Mouse (Mus musculus): Measurements from ENCODE around the gene Slc6a14.

Slc6a14 gene

DNA sequence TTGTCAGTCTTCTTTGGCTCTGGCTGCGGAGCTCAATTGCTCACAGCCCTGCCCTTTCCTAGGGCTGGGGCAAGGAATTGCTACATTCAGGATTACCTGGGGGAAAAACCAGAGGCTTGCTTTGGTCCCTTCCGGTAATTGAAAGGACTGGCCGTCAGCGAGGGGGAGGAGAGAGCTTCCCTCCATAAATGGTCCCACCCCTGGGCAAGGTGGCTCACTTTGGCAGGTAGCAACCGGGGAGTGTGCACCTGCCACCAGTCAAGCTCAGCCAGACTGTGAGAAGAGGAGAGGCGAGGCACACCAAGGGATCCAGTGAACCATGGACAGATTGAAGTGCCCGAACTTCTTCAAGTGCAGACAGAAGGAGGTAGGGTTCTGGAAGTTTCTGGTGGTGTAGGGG is at the start of gene Slc6a14:
Gene Slc6a14 (plus strand): TSS at position 68 of the 400 bp plus-strand sequence.
- no peak for DNase-seq (ENCODE audit: low read depth, low spot score)

DNA sequence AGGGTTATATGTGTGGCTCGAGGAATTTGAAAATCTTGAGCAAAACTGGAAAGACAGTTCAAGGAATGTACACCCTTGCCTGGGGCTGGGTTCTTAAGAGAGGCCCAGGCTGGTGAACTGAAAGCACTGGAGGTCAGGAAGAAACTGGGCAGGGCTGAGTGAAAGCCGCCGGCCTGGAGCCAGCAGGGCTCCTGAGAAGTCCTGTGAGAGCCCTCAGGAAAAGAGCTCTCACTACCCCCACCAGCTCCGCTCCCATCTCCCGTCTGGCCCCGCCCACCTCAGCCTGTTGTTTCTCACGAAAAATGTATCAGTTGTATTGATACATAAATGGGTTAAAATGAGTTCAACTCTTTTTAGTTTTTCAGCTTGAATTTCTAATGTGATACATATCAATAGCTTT is 43.8 kb upstream of the Slc6a14 start:
- peak; percentile 58 for DNase-seq (ENCODE audit: low read depth, low spot score)

DNA sequence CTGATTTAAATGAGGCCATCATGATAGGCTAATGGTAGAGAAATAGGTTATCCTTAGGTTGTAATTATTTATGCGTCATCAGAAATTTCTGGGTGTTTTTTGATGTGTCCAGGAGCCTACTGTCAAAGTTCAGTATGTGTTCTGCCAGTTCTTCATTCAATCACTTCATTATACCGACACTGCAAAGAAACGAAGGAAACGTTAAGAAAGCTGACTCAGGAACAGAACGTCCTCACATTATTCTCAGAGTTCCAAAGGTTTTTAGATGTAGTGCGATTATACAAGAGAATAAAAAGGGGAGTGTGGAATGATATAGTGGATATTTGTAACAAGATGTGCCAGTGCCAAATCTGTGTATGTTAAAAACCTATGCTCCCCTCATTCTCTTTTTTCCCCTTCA is 19.5 kb upstream of the Slc6a14 start:
- DNase-seq (ENCODE audit: low read depth, low spot score), result no peak

DNA sequence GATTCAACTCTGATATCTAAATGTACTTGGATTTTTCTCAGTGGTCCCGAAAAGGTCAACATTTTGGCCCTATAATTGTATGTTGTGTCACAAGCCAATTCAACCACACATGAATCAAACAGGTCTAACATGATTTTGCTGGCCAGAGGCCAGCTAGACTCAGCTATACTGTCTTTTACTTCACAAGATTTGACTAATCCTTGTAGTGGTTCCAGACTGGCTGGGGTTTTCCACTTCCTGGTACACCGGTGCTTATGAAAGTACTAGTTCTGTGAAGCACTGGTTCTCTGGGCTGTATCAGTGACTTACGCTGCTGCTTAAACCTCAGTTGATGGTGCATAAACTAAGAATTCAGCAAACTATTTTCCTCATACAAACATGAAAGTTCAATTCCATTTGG is 19.0 kb upstream of the Slc6a14 start:
- DNase-seq (ENCODE audit: low read depth, low spot score), result no peak

DNA sequence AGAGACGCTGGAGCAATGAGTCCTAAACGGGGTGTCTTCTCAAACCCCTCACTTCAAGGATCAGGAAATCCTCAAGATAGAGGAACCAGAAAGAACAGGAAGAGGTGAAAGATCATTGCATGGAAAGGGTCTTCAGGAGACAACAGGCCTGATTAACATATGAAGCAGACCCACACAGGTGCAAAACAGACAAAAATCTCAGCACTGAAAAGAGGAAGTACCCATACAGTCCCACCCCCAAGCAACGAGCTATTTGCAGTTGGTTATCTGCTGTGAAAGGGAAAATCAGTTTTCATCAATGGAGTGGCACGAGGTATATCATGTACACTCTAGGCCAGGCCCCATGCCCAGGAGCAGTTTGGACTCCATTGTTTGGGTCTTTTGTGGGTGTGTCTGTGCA is 13.1 kb upstream of the Slc6a14 start:
- peak; percentile 48 for DNase-seq (ENCODE audit: low read depth, low spot score)

DNA sequence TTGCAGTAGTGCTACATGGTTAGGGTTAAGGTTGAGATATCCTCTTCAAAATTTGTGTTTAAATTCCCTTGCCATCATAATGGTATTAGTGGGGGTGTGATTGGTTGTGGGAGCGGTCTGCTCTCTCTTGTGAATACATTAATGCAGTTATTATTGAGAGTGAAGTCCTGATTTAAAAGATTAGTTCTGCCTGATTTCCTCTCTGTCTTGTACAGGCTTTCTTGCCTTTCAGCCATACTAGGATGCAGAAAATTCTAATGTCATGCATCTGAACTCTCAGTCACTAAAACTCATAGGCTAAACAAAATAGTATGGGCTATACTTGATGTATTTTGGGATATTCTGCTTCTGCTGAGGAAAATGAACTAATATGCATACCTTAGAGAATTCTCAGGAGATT is 10.2 kb upstream of the Slc6a14 start:
- no peak for DNase-seq (ENCODE audit: low read depth, low spot score)

DNA sequence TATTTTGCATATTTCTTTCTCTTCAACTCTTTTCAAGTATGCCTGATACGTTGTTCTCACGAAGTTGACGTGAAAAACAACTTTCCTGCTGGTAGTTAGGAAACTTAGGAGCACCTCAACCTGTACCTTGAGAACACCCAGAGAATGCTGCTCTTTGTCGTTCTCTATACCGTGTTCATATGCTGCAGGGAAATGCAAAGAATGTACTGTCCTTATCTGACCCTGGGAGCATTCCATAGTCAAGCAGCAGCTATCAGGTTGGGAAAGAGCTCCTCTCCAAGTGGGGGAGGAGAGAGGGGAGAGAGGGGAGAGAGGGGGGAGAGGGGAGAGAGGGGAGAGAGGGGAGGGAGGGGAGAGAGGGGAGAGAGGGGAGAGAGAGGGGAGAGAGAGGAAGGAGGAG is 597 bp downstream of the Slc6a14 start:
- no peak for DNase-seq (ENCODE audit: low read depth, low spot score)

DNA sequence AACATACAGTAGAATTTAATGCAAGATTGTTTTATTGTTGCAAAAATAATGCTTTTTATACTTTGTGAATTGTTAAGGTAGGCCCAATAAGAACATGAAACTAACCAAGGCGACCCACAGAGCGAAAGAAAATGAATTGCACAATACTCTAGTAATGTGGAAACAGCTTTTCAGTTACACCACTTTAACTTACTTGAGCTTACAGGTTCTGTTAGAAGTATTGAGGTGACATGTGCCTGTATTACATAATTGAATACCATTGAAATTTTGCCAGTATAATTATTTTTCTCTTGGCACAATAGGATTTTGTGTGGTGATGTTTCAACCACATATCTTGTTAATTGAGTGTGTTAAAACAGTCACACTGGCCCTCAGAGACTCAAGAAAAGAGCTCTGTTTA is 2.2 kb downstream of the Slc6a14 start:
- DNase-seq (ENCODE audit: low read depth, low spot score), result no peak

DNA sequence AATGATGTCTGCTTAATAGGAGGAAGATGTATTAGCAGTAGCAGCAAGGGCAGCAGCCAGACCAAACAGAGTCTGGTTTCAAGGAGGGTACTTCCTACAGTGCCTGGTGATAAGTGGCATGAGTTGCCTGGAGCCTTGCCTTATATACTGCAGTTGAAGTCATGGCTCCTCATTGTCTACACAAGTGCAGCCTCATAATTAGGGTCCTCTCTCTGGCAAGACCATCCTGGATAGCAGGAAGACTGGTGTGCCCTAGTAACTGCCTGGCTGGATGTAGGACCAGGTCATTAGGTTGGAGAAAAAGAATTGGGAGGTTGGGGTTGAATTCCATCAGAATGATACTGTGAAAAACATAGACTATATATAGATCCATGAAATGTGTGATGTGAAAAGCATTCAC is 30.3 kb downstream of the Slc6a14 start, which contains the start of gene Gm28269:
Gene Gm28269 (minus strand): TSS at position 101 of the 400 bp plus-strand sequence.
- DNase-seq (ENCODE audit: low read depth, low spot score), result no peak
